Mouse (Mus musculus) forebrain, embryonic 11.5 days (tissue): ENCODE measurements around the gene Gm10840. TPM values are rescaled to one million over a fixed set of nuclear protein-coding genes. Genes with fewer than 3 reads are reported as not detected.

Experiments used
- ATAC-seq: fragments of 200-750 bp; cut with Nextera tagmentation; replicated peaks from 2 replicates; pipeline ENCODE4 v1.8.0; 2017; ENCODE audit warnings: moderate TSS enrichment; ENCODE audit not compliant: low FRiP score
- DNase-seq: peaks from one replicate; pipeline ENCODE4 v3.0.0-alpha.2; 2017; ENCODE audit warnings: low spot score
- H3K27ac ChIP-seq: fragments of 300-500 bp; sonication (generic); 2 replicates; pipeline ENCODE4 v1.5.1; 2014; ENCODE audit warnings: low read depth, low read length
- H3K27me3 ChIP-seq: fragments of 300-500 bp; sonication (generic); 2 replicates; pipeline ENCODE4 v1.6.1; 2014; ENCODE audit warnings: mild to moderate bottlenecking, low read length, mixed read lengths; ENCODE audit not compliant: control insufficient read depth, insufficient read depth
- H3K36me3 ChIP-seq: fragments of 300-500 bp; sonication (generic); 2 replicates; pipeline ENCODE4 v1.6.1; 2014; ENCODE audit warnings: mild to moderate bottlenecking, low read length, moderate library complexity, mixed read lengths; ENCODE audit not compliant: control insufficient read depth, insufficient read depth
- H3K4me1 ChIP-seq: fragments of 300-500 bp; sonication (generic); replicated peaks from 2 replicates; pipeline ENCODE4 v1.6.1; 2014; ENCODE audit warnings: low read length, mixed read lengths; ENCODE audit not compliant: control insufficient read depth, insufficient read depth
- H3K4me2 ChIP-seq: fragments of 300-500 bp; sonication (generic); 2 replicates; pipeline ENCODE4 v1.6.1; 2014; ENCODE audit warnings: low read depth, mild to moderate bottlenecking, low read length, moderate library complexity, mixed read lengths; ENCODE audit not compliant: severe bottlenecking
- H3K4me3 ChIP-seq: fragments of 300-500 bp; sonication (generic); 2 replicates; pipeline ENCODE4 v1.5.1; 2014; ENCODE audit warnings: low read depth, low read length
- H3K9ac ChIP-seq: fragments of 300-500 bp; sonication (generic); 2 replicates; pipeline ENCODE4 v1.6.1; 2014; ENCODE audit warnings: low read length
- H3K9me3 ChIP-seq: fragments of 300-500 bp; sonication (generic); 2 replicates; pipeline ENCODE4 v1.6.1; 2016; ENCODE audit warnings: low read length, mixed read lengths; ENCODE audit not compliant: control insufficient read depth
- WGBS: fragments of 180-500 bp; shearing (Covaris S2); extraction: QIAGEN DNeasy Blood & Tissue Kit; methylation state at CpG from one replicate; pipeline ENCODE4 v1.1.7; 2014; 5-methylcytosine and 5-hydroxymethylcytosine counted together
- polyA plus RNA-seq: library from polyadenylated mRNA; unstranded; fragments of >200 nt; fragmentation: Nextera tagmentation; extraction: Ambion mirVana; gene quantifications from 2 replicates; pipeline ENCODE4 v1.2.1, GENCODE M21; 2014

The Gm10840 gene
- polyA plus RNA-seq, 1 experiment from 2014 or later, result not detected

DNA sequence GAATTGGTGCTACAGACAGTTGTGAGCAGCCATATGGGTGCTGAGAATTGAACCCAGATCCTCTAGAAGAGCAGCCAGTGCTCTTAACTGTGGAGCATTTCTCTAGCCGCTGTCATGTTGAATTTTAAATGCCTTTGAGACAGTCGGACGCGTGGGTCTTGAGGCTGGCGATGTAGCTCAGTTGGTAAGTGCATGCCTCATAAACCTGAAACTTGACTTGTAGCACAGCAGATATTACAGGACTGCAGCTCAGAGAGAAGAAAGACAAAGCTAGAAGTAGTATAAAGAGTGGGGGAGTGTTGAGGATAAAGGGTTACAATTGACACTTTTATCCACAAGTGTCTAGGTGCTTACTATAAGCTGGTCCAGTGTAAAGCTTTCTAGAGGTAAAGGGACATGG is 28.1 kb upstream of the Gm10840 start:
- Histone ChIP-seq H3K4me2 (no peak overlapping the region), H3K4me3 (no peak overlapping the region), H3K9ac (no peak overlapping the region), H3K36me3 (no peaks in the 10 kb centered on the region; the same call in 1 of the 2 replicates), H3K27ac (no peak overlapping the region), H3K9me3 (no peaks in the 10 kb centered on the region), H3K27me3 (no peaks in the 10 kb centered on the region), H3K4me1 (no peaks in the 10 kb centered on the region)
- 93% methylated on average over 5 of the region's 5 CpGs for WGBS
- no peak for DNase-seq
- no peak for ATAC-seq

DNA sequence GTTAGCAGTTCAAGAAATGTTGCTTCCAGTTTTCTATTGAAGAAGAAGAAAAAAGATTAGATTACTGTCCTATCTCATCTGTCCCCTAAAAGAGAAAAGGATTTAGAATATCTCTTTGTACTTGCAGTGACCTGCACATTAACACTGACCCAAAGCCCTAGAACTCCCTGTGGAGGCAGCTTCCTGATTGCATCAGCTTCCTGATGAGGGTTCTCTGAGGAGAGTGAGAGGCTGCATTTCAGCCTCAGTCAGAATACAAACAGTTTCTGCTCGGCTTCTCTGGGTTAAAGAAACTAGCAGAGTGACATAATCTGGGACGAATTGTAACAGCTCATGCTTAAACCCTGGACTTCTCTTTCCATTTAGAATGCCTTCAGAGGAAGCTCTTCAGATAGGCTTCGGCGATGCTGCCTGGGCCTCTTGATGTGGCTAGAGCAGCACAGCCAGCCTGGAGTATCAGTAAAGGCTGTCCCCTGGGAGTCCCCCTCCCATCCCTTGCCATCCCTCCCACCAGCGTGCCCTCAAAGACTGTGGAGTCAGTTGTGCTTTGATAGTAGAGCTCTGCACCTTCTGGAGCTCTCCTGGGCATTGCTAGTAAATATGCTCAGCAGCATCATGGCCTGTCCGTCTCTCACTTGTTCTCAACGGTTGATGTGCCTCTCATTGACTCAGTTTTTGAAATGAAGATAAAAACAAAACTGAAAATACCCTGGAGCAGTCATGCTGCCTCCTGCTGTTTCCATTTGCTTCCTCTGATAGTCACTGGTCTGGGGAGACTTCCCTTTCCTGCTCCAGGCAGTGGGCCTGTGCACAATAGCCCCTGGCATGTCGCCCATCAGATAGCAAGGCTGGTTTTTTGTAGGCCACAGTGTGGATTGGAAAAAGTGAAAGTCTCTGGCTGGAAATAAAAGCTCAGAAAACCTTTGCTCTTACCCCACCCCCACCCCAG is 25.8 kb upstream of the Gm10840 start:
- Histone ChIP-seq H3K27me3 (no peaks in the 10 kb centered on the region), H3K36me3 (no peaks in the 10 kb centered on the region), H3K27ac (0 out of 2 replicates have a peak overlapping the region, but pooled peaks have one; percentile 7), H3K9me3 (no peaks in the 10 kb centered on the region), H3K4me3 (no peak overlapping the region), H3K9ac (no peak overlapping the region), H3K4me2 (no peak overlapping the region), H3K4me1 (no peaks in the 10 kb centered on the region)
- ATAC-seq (no peak), DNase-seq (no peak)
- WGBS, result 45% methylated on average over 8 of the region's 8 CpGs

DNA sequence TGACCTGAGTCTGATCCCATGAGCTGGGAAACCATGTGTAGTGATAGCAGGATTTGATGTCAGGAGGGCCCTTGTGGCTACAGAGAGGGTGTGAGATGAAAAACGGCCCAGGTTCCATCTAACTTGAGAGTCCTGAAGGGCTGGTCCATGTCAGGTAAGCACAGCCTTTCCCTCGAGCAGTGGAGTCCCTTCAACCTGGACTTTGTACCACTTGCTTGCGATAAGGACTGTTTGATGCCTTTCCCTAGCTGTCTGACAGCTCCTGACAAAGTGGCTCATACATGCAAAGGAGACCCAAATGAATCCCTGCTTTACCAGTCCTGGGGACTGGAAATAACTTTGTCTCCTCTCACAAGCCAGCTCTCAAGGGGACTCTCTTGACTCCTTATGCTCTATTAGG is 9.4 kb upstream of the Gm10840 start:
- ATAC-seq (no peak), DNase-seq (no peak)
- Histone ChIP-seq H3K36me3 (no peaks in the 10 kb centered on the region; the same call in 1 of the 2 replicates), H3K27ac (no peak overlapping the region), H3K9me3 (no peaks in the 10 kb centered on the region), H3K4me3 (no peak overlapping the region), H3K9ac (no peak overlapping the region), H3K4me2 (no peak overlapping the region), H3K4me1 (no peaks in the 10 kb centered on the region), H3K27me3 (no peaks in the 10 kb centered on the region)
- WGBS, result 89% methylated on average over 3 of the region's 3 CpGs

DNA sequence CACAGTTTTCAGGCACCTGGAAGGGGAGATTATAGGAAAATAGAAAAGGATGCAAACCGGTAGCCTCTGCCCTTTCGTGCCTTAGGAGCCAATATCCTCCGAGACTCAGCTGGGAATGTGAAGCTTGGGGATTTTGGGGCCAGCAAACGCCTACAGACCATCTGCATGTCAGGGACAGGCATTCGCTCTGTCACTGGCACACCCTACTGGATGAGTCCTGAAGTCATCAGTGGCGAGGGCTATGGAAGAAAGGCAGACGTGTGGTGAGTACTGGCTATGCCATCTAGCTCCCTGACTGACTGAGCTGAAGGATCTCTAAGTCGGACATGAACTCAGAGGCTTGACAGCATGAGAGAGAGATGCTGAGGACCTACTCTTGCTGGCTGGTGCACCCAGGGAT is 8.5 kb upstream of the Gm10840 start:
- ATAC-seq (no peak), DNase-seq (no peak)
- WGBS, result 75% methylated on average over 8 of the region's 8 CpGs
- no peaks in the 10 kb centered on the region for H3K27me3 ChIP-seq
- no peaks in the 10 kb centered on the region for H3K9me3 ChIP-seq
- H3K36me3 ChIP-seq, result peaks cover 6% of the 10 kb centered on the region; the same call in 1 of the 2 replicates
- H3K4me2 ChIP-seq, result no peak overlapping the region
- no peaks in the 10 kb centered on the region for H3K4me1 ChIP-seq
- H3K27ac ChIP-seq, result no peak overlapping the region
- H3K9ac ChIP-seq, result no peak overlapping the region
- no peak overlapping the region for H3K4me3 ChIP-seq

DNA sequence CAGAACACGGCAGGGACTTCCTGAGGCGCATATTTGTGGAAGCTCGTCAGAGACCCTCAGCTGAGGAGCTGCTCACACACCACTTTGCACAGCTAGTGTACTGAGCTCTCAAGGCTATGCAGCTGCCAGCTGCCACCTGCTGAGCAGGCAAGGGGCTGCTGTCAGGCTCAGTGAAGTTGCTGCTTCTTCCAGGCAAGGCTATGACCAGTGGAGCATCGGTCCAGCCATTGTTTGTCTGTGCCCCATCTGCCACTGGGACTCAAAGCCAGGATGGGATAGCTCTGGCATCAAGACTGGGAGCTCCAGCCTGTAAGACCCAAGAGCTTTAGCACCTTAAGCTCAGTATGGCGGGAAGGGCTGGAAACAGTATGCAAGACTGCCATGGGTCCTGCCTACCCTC is 6.6 kb upstream of the Gm10840 start:
- Histone ChIP-seq H3K4me1 (peaks cover 5% of the 10 kb centered on the region), H3K9me3 (no peaks in the 10 kb centered on the region), H3K4me2 (no peak overlapping the region), H3K27ac (no peak overlapping the region), H3K36me3 (peaks cover 6% of the 10 kb centered on the region; the same call in 1 of the 2 replicates), H3K27me3 (no peaks in the 10 kb centered on the region), H3K9ac (no peak overlapping the region), H3K4me3 (no peak overlapping the region)
- no peak for DNase-seq
- ATAC-seq, result no peak
- 83% methylated on average over 5 of the region's 5 CpGs for WGBS

DNA sequence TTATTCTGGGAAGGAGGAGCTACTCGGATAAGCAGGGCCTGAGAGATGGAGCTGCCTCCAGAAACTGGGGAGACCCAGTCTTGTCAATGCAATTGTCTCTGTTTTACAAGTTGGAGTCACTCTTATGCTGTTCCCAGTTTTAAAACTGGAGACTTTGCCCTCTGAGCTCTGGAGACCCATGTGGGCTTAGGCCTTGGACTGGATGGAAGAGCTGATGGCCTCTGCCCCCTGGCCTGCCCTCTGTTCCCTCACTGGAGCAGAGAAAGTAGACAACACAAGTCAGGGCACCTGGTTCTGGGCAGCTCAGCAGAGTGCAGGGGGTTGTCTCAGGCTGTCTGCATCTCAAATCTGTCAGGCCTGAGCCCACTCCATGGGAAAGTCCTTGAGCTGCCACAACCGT is 5.9 kb upstream of the Gm10840 start:
- WGBS, result 81% methylated on average over 2 of the region's 2 CpGs
- no peak overlapping the region for H3K4me3 ChIP-seq
- no peak overlapping the region for H3K4me2 ChIP-seq
- no peaks in the 10 kb centered on the region for H3K27me3 ChIP-seq
- no peak overlapping the region for H3K9ac ChIP-seq
- peaks cover 6% of the 10 kb centered on the region; the same call in 1 of the 2 replicates for H3K36me3 ChIP-seq
- H3K9me3 ChIP-seq, result no peaks in the 10 kb centered on the region
- H3K27ac ChIP-seq, result no peak overlapping the region
- DNase-seq, result no peak
- no peak for ATAC-seq
- peaks cover 5% of the 10 kb centered on the region for H3K4me1 ChIP-seq

DNA sequence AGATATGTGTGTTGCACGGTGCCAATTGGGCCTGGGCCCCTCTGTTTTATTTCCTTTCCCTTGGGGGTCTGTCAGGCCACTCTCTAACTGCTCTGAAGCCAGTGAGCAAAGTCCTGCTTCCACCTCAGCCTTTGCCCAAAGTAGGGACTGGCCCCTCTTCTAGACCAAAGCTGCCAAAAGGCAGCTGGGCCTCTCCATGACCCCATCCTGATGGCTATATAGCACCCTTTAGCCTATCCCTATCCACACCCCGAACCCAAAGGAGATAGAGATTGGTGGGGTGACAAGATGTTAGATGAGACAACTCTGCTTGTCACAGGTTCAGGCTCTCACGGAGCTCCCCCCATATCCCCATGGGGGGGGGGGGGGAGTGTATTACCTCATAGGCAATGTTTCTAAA is 4.9 kb upstream of the Gm10840 start:
- Histone ChIP-seq H3K4me3 (no peak overlapping the region), H3K9ac (no peak overlapping the region), H3K4me1 (peaks cover 7% of the 10 kb centered on the region), H3K9me3 (no peaks in the 10 kb centered on the region), H3K27me3 (no peaks in the 10 kb centered on the region), H3K36me3 (peaks cover 6% of the 10 kb centered on the region; the same call in 1 of the 2 replicates), H3K4me2 (no peak overlapping the region), H3K27ac (no peak overlapping the region)
- ATAC-seq (no peak), DNase-seq (no peak)
- WGBS, result 63% methylated on average over 3 of the region's 3 CpGs

DNA sequence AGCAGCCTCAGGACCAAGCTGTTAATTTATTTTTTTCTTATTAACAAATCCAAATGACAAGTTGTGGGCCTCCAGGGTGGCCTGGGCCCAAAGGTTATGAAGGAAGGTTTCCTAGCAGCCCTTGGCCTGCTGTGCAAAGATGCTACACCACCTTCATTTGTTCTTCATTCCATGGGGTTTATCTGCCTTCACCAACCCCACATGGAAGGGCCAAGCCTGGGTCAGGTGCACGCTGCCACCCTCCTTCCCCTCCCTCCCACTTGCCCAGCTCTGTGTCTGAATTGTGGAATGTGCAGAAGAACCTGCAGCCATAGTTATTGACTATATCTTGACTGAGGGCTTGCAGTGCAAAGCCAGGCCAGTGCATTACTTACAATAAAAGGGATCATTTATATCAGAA is 4.4 kb upstream of the Gm10840 start:
- ATAC-seq (no peak), DNase-seq (no peak)
- Histone ChIP-seq H3K9me3 (no peaks in the 10 kb centered on the region), H3K36me3 (peaks cover 6% of the 10 kb centered on the region; the same call in 1 of the 2 replicates), H3K9ac (no peak overlapping the region), H3K4me2 (no peak overlapping the region), H3K27ac (no peak overlapping the region), H3K27me3 (no peaks in the 10 kb centered on the region), H3K4me1 (peaks cover 12% of the 10 kb centered on the region), H3K4me3 (no peak overlapping the region)
- 79% methylated on average over 1 of the region's 1 CpGs for WGBS

DNA sequence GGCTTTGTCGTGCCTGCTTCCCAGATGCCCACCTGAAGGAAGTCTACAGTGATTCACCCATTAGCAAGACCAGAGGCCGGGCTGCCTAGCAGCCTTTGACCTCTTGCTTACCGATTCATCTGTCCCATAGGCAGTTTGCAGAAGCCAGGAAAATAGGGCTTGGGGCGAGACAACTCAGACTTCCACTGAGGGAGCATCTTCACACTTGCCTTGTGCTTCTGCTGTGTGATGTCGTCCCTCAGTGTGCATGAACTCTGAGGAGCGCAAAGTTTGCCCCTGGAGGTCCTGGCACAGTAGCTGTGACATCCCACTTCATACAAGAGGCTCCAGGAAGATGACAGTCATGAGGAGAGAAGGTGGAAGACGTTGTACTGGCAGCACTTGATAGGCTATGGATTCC is 3.5 kb upstream of the Gm10840 start:
- H3K27me3 ChIP-seq, result no peaks in the 10 kb centered on the region
- no peak overlapping the region for H3K4me3 ChIP-seq
- H3K9me3 ChIP-seq, result no peaks in the 10 kb centered on the region
- WGBS, result 96% methylated on average over 7 of the region's 7 CpGs
- H3K4me1 ChIP-seq, result peaks cover 13% of the 10 kb centered on the region
- H3K27ac ChIP-seq, result no peak overlapping the region
- no peak overlapping the region for H3K4me2 ChIP-seq
- peaks cover 6% of the 10 kb centered on the region; the same call in 1 of the 2 replicates for H3K36me3 ChIP-seq
- H3K9ac ChIP-seq, result no peak overlapping the region
- DNase-seq, result no peak
- no peak for ATAC-seq
